Mouse (Mus musculus) heart, embryonic 16.5 days (tissue): ENCODE data around the gene Furin. TPM values are rescaled to one million over a fixed set of nuclear protein-coding genes. Genes with fewer than 3 reads are reported as not detected.

Experiments
- ATAC-seq: fragments of 200-750 bp; cut with Nextera tagmentation; replicated peaks from 2 replicates; pipeline ENCODE4 v1.8.0; 2017; ENCODE audit warnings: moderate number of reproducible peaks; ENCODE audit not compliant: insufficient read depth, low FRiP score; ENCODE audit errors: extremely low read depth
- H3K27ac ChIP-seq: fragments of 300-500 bp; sonication (generic); 2 replicates; pipeline ENCODE4 v1.5.1; 2014; ENCODE audit warnings: mild to moderate bottlenecking, low read length, control low read depth, moderate library complexity
- H3K27me3 ChIP-seq: fragments of 300-500 bp; sonication (generic); 2 replicates; pipeline ENCODE4 v1.6.1; 2014; ENCODE audit warnings: low read length, mixed read lengths; ENCODE audit not compliant: control insufficient read depth, insufficient read depth
- H3K36me3 ChIP-seq: fragments of 300-500 bp; sonication (generic); 2 replicates; pipeline ENCODE4 v1.6.1; 2014; ENCODE audit not compliant: control insufficient read depth, insufficient read depth
- H3K4me1 ChIP-seq: fragments of 300-500 bp; sonication (generic); 2 replicates; pipeline ENCODE4 v1.6.1; 2014; ENCODE audit warnings: low read length, mixed read lengths; ENCODE audit not compliant: control insufficient read depth, insufficient read depth
- H3K4me2 ChIP-seq: fragments of 300-500 bp; sonication (generic); 2 replicates; pipeline ENCODE4 v1.6.1; 2014; ENCODE audit warnings: low read depth, mild to moderate bottlenecking, control low read depth, low read length
- H3K4me3 ChIP-seq: fragments of 300-500 bp; sonication (generic); 2 replicates; pipeline ENCODE4 v1.5.1; 2014; ENCODE audit warnings: mild to moderate bottlenecking, control low read depth, low read length
- H3K9ac ChIP-seq: fragments of 300-500 bp; sonication (generic); 2 replicates; pipeline ENCODE4 v1.6.1; 2014; ENCODE audit warnings: low read length, control low read depth
- H3K9me3 ChIP-seq: fragments of 300-500 bp; sonication (generic); replicated peaks from 2 replicates; pipeline ENCODE4 v1.6.1; 2016; ENCODE audit warnings: low read length; ENCODE audit not compliant: control insufficient read depth
- WGBS: fragments of 180-500 bp; shearing (Covaris S2); extraction: QIAGEN DNeasy Blood & Tissue Kit; methylation state at CpG from one replicate; pipeline ENCODE4 v1.1.7; 2014; 5-methylcytosine and 5-hydroxymethylcytosine counted together
- polyA plus RNA-seq: library from polyadenylated mRNA; unstranded; fragments of >200 nt; fragmentation: Nextera tagmentation; extraction: Ambion mirVana; gene quantifications from 2 replicates; pipeline ENCODE4 v1.2.1, GENCODE M21; 2015

Furin gene
- polyA plus RNA-seq, 1 experiment from 2014 or later, result 11.0 TPM

DNA sequence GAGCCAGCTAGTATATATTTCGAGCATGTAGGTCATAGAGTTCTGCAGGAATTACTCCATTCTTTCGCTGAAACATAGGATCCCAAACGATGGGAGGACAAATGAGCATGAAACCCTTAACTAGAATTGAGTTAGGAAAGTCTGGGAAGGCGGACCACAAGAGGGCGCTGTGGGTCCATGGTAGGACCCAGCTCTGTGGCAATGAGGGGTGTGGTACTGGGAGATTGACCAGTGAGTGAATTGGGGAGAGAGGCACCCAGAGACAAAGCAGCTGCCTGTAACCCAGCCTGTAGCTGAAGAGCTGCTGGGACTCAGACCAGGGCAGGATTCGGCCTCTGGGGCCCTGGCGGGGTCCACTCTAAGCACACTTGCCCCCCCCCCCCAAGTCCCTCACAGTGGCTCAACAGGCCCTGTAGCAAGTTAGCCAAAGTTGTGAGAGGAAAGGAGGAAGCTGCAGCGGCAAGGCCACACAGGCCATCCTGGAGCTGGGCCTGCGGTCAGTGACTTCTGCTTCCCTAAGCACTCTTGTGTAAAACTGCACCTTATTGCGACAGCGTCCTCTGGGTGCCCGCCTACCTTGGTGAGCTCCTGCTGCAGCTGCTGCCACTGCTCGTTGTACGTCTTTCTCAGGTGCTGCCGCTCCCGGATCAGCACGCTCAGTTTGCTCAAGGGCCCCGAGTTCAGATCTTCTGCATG lies 18.9 kb downstream of the Furin start:
- no peaks in the 10 kb centered on the region for H3K27me3 ChIP-seq
- peaks cover 12% of the 10 kb centered on the region for H3K36me3 ChIP-seq
- H3K4me2 ChIP-seq, result peak overlapping the region; percentile 64
- H3K4me1 ChIP-seq, result peaks cover 5% of the 10 kb centered on the region; the same call in 1 of the 2 replicates
- ATAC-seq, result peak; percentile 54; the same call in 1 of the 2 replicates
- H3K4me3 ChIP-seq, result peak overlapping the region; percentile 53
- H3K9me3 ChIP-seq, result no peaks in the 10 kb centered on the region
- peak overlapping the region; percentile 75 for H3K9ac ChIP-seq
- 34% methylated on average over 18 of the region's 18 CpGs for WGBS
- H3K27ac ChIP-seq, result peak overlapping the region; percentile 84

DNA sequence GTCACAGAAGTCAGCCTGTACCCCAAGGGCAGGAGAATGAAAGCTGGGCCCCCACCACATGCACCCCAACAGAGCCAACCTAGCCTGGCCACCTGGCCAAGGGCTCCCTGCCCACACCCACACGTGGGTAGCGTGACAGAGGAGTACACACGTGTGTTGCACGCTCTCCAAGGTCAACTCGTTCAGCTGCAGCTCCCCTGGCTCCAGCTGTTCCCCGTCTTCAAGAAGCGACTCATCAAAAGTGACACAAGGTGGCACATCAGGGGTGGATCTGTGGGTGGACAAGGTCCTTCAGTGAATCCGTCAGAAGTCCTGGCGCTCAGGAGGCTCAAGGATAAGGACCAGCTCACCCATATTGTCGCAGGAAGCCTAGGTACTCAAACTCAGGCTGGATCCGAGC lies 22.3 kb downstream of the Furin start:
- WGBS, result 74% methylated on average over 11 of the region's 11 CpGs
- no peaks in the 10 kb centered on the region for H3K27me3 ChIP-seq
- H3K4me2 ChIP-seq, result no peak overlapping the region
- H3K9me3 ChIP-seq, result no peaks in the 10 kb centered on the region
- no peak for ATAC-seq
- no peak overlapping the region for H3K9ac ChIP-seq
- H3K4me3 ChIP-seq, result no peak overlapping the region
- peaks cover 2% of the 10 kb centered on the region; the same call in 1 of the 2 replicates for H3K36me3 ChIP-seq
- H3K4me1 ChIP-seq, result peaks cover 5% of the 10 kb centered on the region; the same call in 1 of the 2 replicates
- no peak overlapping the region for H3K27ac ChIP-seq

DNA sequence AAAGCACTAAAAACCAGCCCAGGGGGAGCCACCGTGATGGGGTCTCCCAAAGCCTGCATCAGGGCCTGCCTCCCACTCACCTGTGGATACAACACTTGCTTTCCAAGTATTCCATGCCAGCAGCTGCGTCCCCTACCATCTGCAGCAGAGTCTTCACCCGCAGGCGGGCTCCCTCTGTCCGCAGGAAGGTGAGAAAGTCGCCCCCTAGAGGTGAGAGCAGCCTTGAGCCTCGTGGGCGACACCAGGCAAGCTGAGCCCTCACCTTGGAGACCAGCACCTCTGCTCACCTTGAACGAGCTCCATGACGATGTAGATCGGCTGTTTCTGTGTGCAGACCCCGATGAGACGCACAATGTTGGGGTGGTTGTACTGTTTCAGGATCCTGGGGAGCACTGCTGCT lies 25.7 kb downstream of the Furin start:
- WGBS, result 66% methylated on average over 13 of the region's 13 CpGs
- H3K36me3 ChIP-seq, result peaks cover 2% of the 10 kb centered on the region; the same call in 1 of the 2 replicates

DNA sequence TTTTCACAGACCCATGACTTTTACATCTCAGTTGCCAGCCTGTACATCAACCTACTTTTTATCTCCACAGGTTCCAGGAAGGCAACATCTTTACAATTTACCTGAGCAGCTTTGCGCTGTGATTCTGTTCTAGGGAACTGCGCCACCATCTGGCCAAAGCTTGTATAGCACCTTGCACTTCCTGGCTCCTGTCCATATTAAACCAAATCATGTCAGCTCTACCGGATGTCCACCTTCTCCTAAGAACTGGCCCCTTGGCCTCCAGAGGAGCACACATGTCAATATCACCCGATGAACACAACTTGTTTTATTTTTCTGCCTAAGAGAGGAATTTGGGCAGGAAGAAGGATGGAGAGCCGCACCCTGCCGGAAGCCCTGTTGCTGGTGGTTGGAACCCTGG lies 27.8 kb downstream of the Furin start:
- WGBS, result 27% methylated on average over 6 of the region's 6 CpGs
- ATAC-seq, result no peak
- H3K27ac ChIP-seq, result no peak overlapping the region

More for the DNA sequence above, 25.7 kb downstream of the Furin start:
- no peak for ATAC-seq
- Histone ChIP-seq H3K9ac (no peak overlapping the region), H3K27ac (no peak overlapping the region), H3K27me3 (no peaks in the 10 kb centered on the region), H3K4me3 (no peak overlapping the region), H3K4me1 (peaks cover 4% of the 10 kb centered on the region; the same call in 1 of the 2 replicates), H3K9me3 (no peaks in the 10 kb centered on the region), H3K4me2 (no peak overlapping the region)

DNA sequence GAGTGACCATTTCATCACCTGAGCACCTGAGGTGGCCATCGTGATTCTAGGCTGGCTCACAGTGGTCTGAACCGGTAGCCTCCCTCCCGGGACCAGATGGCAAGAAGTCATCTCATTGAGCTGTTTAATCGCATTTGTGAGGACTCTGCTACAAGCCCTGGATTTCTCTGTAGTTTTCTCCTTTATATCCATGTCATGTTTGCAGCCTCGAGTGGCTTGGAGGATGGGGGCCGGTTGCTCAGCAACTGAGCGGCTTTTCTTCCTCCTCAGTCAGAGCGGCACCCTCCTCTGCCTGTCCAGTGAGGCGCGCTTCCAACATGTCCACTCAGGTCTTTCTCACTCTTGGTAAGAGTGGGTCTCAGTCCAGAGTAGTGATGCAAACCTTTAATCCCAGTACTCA lies 29.0 kb downstream of the Furin start:
- ATAC-seq, result no peak
- no peaks in the 10 kb centered on the region for H3K36me3 ChIP-seq
- no peak overlapping the region for H3K9ac ChIP-seq
- no peaks in the 10 kb centered on the region for H3K27me3 ChIP-seq
- H3K4me3 ChIP-seq, result no peak overlapping the region
- WGBS, result 77% methylated on average over 10 of the region's 10 CpGs
- peaks cover 6% of the 10 kb centered on the region; the same call in 1 of the 2 replicates for H3K4me1 ChIP-seq
- no peaks in the 10 kb centered on the region for H3K9me3 ChIP-seq
- H3K27ac ChIP-seq, result no peak overlapping the region
- no peak overlapping the region for H3K4me2 ChIP-seq

More for the DNA sequence above, 27.8 kb downstream of the Furin start:
- H3K9me3 ChIP-seq, result no peaks in the 10 kb centered on the region
- no peaks in the 10 kb centered on the region for H3K27me3 ChIP-seq
- H3K36me3 ChIP-seq, result peaks cover under 1% of the 10 kb centered on the region; the same call in 1 of the 2 replicates
- no peak overlapping the region for H3K4me2 ChIP-seq
- no peak overlapping the region for H3K9ac ChIP-seq
- peaks cover 4% of the 10 kb centered on the region; the same call in 1 of the 2 replicates for H3K4me1 ChIP-seq
- no peak overlapping the region for H3K4me3 ChIP-seq

DNA sequence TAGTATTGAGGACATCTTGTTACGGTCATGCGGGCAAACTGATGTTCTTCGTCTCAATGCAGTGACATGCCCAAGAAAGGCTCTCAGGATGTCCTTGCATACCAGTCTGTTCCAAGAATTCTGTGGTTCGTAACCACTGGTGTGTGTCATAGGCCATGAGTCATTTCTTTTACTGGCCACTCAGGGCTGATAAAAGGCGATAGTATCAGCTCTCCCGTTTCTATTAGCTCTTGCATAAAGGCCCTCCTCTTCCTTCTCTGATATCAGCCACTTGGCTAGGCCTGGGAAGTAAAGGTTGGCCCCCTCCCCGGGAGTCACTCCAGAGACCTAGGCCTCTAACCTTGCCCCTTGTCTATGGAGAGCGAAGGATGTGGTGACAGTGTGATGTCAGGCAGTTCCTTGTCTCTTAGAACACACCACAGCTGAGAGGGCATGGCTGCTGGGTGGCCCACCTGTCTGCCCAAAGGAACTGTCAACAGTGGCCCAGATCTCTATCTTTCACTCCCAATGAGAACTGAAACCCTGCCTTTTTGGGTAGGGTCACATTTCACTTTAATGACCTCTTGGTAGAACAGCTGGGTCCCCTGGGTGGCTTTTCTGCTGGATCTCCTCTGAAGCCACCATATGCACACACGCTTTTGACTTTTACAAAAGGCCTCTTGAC lies 29.7 kb downstream of the Furin start:
- 0 out of 2 replicates have a peak overlapping the region, but pooled peaks have one; percentile 20 for H3K27ac ChIP-seq
- ATAC-seq, result no peak

DNA sequence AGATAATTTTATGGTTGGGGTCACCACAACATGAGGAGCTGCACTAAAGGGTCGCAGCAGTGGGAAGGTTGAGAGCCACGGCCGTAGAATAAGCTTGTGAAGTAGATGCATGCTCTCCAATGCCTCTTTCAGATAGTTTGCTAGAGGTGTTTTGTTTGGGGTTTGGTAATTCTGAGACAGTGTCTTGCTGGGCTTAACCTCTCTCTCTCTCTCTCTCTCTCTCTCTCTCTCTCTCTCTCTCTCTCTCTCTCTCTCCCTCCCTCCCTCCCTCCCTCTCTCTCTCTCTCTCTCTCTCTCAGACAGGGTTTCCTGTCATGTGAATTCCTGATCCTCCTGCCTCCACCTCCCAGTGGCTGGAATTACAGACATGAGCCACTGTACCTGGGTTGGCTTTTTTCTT lies 30.5 kb downstream of the Furin start:
- Histone ChIP-seq H3K9me3 (no peaks in the 10 kb centered on the region), H3K9ac (no peak overlapping the region), H3K27ac (no peak overlapping the region), H3K27me3 (no peaks in the 10 kb centered on the region), H3K4me1 (peaks cover 13% of the 10 kb centered on the region), H3K36me3 (no peaks in the 10 kb centered on the region), H3K4me2 (no peak overlapping the region), H3K4me3 (no peak overlapping the region)
- 82% methylated on average over 3 of the region's 3 CpGs for WGBS
- no peak for ATAC-seq

More for the DNA sequence above, 29.7 kb downstream of the Furin start:
- H3K4me3 ChIP-seq, result no peak overlapping the region
- no peaks in the 10 kb centered on the region for H3K36me3 ChIP-seq
- peaks cover 6% of the 10 kb centered on the region; the same call in 1 of the 2 replicates for H3K4me1 ChIP-seq
- H3K4me2 ChIP-seq, result no peak overlapping the region
- H3K9ac ChIP-seq, result no peak overlapping the region
- no peaks in the 10 kb centered on the region for H3K27me3 ChIP-seq
- H3K9me3 ChIP-seq, result no peaks in the 10 kb centered on the region
- 50% methylated on average over 9 of the region's 9 CpGs for WGBS

DNA sequence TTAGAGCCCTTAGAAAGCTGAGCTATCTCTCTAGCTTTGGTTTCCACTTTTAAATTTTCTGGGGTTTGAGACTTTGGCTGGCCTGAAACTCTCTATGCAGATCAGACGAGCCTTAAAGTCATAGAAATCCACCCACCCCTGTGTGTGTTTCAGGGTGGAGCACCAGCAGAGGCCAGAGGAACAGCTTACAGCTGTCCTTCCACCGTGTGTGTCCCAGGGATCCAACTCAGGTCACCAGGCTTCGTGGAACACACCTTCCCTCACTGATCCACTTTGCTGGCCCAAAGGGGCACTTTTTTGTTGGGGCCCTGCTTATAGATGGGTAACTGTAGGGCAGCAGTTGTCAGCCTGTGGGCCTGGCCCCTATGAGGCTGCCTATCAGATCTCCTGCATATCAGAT lies 31.0 kb downstream of the Furin start:
- H3K9me3 ChIP-seq, result no peaks in the 10 kb centered on the region
- no peaks in the 10 kb centered on the region for H3K36me3 ChIP-seq
- no peaks in the 10 kb centered on the region for H3K27me3 ChIP-seq
- H3K4me2 ChIP-seq, result no peak overlapping the region
- no peak for ATAC-seq
- WGBS, result 63% methylated on average over 3 of the region's 3 CpGs
- no peak overlapping the region for H3K4me3 ChIP-seq
- no peak overlapping the region for H3K9ac ChIP-seq
- H3K4me1 ChIP-seq, result peaks cover 17% of the 10 kb centered on the region
- H3K27ac ChIP-seq, result peak overlapping the region; percentile 12; the same call in 1 of the 2 replicates

DNA sequence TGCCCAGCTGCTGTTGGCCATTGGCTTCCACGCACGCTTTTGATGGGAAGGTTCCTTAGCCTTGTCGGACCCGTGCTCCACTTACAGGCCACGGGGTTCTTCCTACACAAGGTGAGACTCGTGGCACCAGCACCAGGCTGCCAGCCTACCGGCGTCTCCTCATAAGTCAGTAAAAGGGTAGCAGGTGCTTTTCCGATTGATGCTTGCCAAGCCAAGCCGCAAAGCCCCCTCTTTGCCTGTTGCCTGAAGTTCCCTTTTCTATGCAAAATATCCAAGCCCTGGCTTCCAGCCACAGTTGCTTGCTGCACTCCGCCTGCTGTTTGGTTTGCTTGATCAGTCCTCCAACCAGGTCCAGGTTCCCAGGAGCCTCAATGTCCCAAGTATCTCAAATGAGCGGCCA lies 31.4 kb downstream of the Furin start:
- no peak overlapping the region for H3K4me3 ChIP-seq
- ATAC-seq, result no peak
- H3K27ac ChIP-seq, result peak overlapping the region; percentile 21; the same call in 1 of the 2 replicates
- no peaks in the 10 kb centered on the region for H3K36me3 ChIP-seq
- 81% methylated on average over 12 of the region's 12 CpGs for WGBS
- H3K4me1 ChIP-seq, result peaks cover 21% of the 10 kb centered on the region
- H3K9me3 ChIP-seq, result no peaks in the 10 kb centered on the region
- H3K9ac ChIP-seq, result no peak overlapping the region
- H3K4me2 ChIP-seq, result no peak overlapping the region
- no peaks in the 10 kb centered on the region for H3K27me3 ChIP-seq
